Mouse (Mus musculus): ENCODE data around the gene Ralb. TPM values are rescaled to one million over a fixed set of nuclear protein-coding genes. Genes with fewer than 3 reads are reported as not detected.

Ralb gene
- polyA plus RNA-seq, 1 experiment from 2014 or later, result 96.8 TPM

GRCm38 (mm10) chr1:119544611-119545155 is 40.1 kb upstream of the Ralb start:
- no peak overlapping the region for H3K9ac ChIP-seq (ENCODE audit: low read depth, low read length)
- no peak for DNase-seq (ENCODE audit: low spot score)
- 79% methylated on average over 5 of the region's 5 CpGs for WGBS

DNA sequence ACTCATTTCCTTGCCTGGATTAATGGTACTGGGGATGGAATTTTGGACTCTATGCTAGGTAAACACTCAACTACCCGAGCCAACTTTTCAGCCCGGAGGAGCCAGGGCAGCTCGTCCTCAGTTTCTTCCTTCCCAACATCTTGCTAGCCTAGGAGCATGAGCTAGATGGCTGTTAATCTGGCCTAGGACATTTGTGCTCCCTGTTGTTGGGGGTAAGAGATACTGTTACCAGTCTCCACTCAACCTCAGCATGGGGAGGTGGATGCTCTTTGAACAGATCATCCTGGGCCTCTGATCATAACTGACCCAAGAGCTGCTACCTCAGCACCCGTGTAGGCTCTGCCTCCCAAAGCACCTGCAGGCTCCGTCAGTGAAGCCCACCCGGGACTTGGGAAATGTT is 38.7 kb upstream of the Ralb start:
- Histone ChIP-seq H3K27me3 (replicated peaks; ENCODE audit: control insufficient read depth, insufficient read depth, low read length) (no peaks in the 10 kb centered on the region), H3K9ac (ENCODE audit: low read depth, low read length) (no peak overlapping the region), H3K4me1 (ENCODE audit: control insufficient read depth, insufficient read depth, low read length) (no peaks in the 10 kb centered on the region), H3K27ac (replicated peaks; ENCODE audit: low read depth, low read length) (no peak overlapping the region), H3K4me2 (ENCODE audit: low read depth, low read length) (no peak overlapping the region), H3K4me3 (ENCODE audit: low read depth, low read length) (no peak overlapping the region), H3K36me3 (ENCODE audit: control insufficient read depth, insufficient read depth, low read length) (no peaks in the 10 kb centered on the region), H3K9me3 (ENCODE audit: control insufficient read depth, low read length) (no peaks in the 10 kb centered on the region)
- DNase-seq (ENCODE audit: low spot score) (no peak), ATAC-seq (ENCODE audit: low read depth) (no peak)
- whole genome bisulfite sequencing, result 93% methylated on average over 6 of the region's 6 CpGs

More at GRCm38 (mm10) chr1:119544611-119545155, 40.1 kb upstream of the Ralb start:
- no peak for ATAC-seq (ENCODE audit: low read depth)
- H3K4me2 ChIP-seq (ENCODE audit: low read depth, low read length), result no peak overlapping the region
- no peaks in the 10 kb centered on the region for H3K27me3 ChIP-seq (replicated peaks; ENCODE audit: control insufficient read depth, insufficient read depth, low read length)
- no peaks in the 10 kb centered on the region for H3K4me1 ChIP-seq (ENCODE audit: control insufficient read depth, insufficient read depth, low read length)
- H3K27ac ChIP-seq (replicated peaks; ENCODE audit: low read depth, low read length), result no peak overlapping the region
- H3K4me3 ChIP-seq (ENCODE audit: low read depth, low read length), result no peak overlapping the region
- no peaks in the 10 kb centered on the region for H3K36me3 ChIP-seq (ENCODE audit: control insufficient read depth, insufficient read depth, low read length)
- H3K9me3 ChIP-seq (ENCODE audit: control insufficient read depth, low read length), result no peaks in the 10 kb centered on the region

DNA sequence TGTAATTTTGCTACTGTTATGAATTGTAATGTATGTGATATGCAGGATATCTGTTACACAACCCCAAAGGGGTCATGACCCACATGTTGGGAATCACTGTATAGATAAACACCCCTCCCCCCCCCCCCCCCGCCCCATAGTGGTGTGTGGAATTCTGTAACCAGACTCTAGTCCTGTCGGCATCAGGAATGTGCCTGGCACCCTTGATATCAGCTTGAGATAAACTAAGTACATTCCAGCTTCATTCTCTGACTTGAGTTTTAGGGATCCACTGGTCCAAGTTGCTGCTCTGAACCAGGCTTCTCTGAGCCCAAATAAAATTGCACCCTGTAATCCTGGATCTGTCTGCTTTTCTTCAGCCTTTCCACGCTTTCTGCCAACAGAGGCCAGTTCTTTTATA is 37.0 kb upstream of the Ralb start:
- no peaks in the 10 kb centered on the region for H3K9me3 ChIP-seq (ENCODE audit: control insufficient read depth, low read length)
- peak; percentile 42 for ATAC-seq (ENCODE audit: low read depth)
- no peaks in the 10 kb centered on the region for H3K27me3 ChIP-seq (replicated peaks; ENCODE audit: control insufficient read depth, insufficient read depth, low read length)
- no peak overlapping the region for H3K27ac ChIP-seq (replicated peaks; ENCODE audit: low read depth, low read length)
- no peaks in the 10 kb centered on the region for H3K36me3 ChIP-seq (ENCODE audit: control insufficient read depth, insufficient read depth, low read length)
- 39% methylated on average over 3 of the region's 3 CpGs for WGBS
- DNase-seq (ENCODE audit: low spot score), result peak; percentile 27
- no peak overlapping the region for H3K4me3 ChIP-seq (ENCODE audit: low read depth, low read length)
- no peak overlapping the region for H3K9ac ChIP-seq (ENCODE audit: low read depth, low read length)
- H3K4me2 ChIP-seq (ENCODE audit: low read depth, low read length), result no peak overlapping the region
- no peaks in the 10 kb centered on the region for H3K4me1 ChIP-seq (ENCODE audit: control insufficient read depth, insufficient read depth, low read length)

DNA sequence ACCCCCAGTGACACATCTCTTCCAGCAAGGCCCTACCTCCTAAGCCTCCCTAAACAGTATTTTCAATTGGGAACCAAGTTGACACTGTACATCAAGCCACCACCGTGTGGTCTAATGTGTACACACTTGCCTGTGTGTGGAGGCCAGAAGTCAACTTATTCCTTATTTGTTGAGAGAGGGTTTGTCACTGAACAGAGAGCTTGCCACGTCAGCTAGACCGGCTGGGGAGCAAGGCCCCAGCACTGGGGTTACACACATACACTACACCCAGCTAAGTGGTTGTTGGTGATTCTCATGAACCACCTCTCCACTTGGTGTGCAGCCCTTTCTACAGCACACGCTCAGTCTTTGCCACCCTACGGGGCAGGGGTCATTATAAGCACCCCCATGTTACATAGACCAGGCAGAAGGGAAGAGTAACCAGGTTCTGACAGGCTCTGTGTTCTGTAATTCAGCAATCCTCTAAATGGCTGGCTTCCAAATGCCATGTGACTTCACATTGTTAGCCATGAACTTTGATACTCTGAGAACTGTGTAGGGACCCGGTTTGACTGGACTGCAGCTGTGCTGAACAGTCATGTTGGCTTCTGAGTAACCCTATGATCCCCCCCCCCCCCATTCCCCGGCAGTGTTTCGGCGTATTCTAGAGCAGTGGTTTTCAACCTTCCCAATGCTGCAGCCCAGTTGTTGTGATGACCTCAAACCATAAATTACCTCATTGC is 36.4 kb upstream of the Ralb start:
- H3K27ac ChIP-seq (replicated peaks; ENCODE audit: low read depth, low read length), result no peak overlapping the region
- no peaks in the 10 kb centered on the region for H3K36me3 ChIP-seq (ENCODE audit: control insufficient read depth, insufficient read depth, low read length)
- no peak overlapping the region for H3K4me3 ChIP-seq (ENCODE audit: low read depth, low read length)
- 70% methylated on average over 9 of the region's 9 CpGs for WGBS
- DNase-seq (ENCODE audit: low spot score) (peak; percentile 85), ATAC-seq (ENCODE audit: low read depth) (peak; percentile 89)
- no peak overlapping the region for H3K4me2 ChIP-seq (ENCODE audit: low read depth, low read length)
- no peaks in the 10 kb centered on the region for H3K9me3 ChIP-seq (ENCODE audit: control insufficient read depth, low read length)
- no peaks in the 10 kb centered on the region for H3K27me3 ChIP-seq (replicated peaks; ENCODE audit: control insufficient read depth, insufficient read depth, low read length)
- H3K4me1 ChIP-seq (ENCODE audit: control insufficient read depth, insufficient read depth, low read length), result no peaks in the 10 kb centered on the region
- no peak overlapping the region for H3K9ac ChIP-seq (ENCODE audit: low read depth, low read length)

- Histone ChIP-seq H3K4me1 (ENCODE audit: control insufficient read depth, insufficient read depth, low read length) (no peaks in the 10 kb centered on the region), H3K36me3 (ENCODE audit: control insufficient read depth, insufficient read depth, low read length) (no peaks in the 10 kb centered on the region), H3K27ac (replicated peaks; ENCODE audit: low read depth, low read length) (no peak overlapping the region), H3K9ac (ENCODE audit: low read depth, low read length) (no peak overlapping the region), H3K9me3 (ENCODE audit: control insufficient read depth, low read length) (no peaks in the 10 kb centered on the region), H3K27me3 (replicated peaks; ENCODE audit: control insufficient read depth, insufficient read depth, low read length) (no peaks in the 10 kb centered on the region), H3K4me2 (ENCODE audit: low read depth, low read length) (no peak overlapping the region), H3K4me3 (ENCODE audit: low read depth, low read length) (no peak overlapping the region)
- ATAC-seq (ENCODE audit: low read depth) (no peak), DNase-seq (ENCODE audit: low spot score) (no peak)
- WGBS, result 62% methylated on average over 2 of the region's 2 CpGs
Measured at GRCm38 (mm10) chr1:119539252-119539651, 34.7 kb upstream of the Ralb start.

DNA sequence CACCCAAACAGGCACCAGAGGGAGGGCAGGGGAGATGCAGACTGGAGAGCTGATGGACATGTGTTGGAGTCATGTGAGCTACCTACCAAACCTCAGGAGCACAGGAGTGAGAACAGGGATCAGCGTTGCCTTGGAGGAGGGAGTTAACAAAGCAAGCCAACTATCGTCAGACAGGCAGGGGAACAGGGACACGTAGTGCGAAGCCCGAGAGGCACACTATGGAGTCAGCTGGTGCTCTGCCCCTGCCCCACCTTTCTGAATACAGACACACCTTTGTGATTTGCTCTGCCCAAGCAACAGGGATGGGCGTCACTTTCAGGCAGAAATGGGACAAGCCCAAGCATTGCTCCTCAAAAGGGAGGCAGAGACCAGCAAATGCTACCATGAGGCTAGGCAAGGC is 33.1 kb upstream of the Ralb start:
- 81% methylated on average over 6 of the region's 6 CpGs for WGBS
- no peak overlapping the region for H3K4me2 ChIP-seq (ENCODE audit: low read depth, low read length)

GRCm38 (mm10) chr1:119536122-119536521 is 31.5 kb upstream of the Ralb start:
- DNase-seq (ENCODE audit: low spot score) (no peak), ATAC-seq (ENCODE audit: low read depth) (no peak)
- H3K4me1 ChIP-seq (ENCODE audit: control insufficient read depth, insufficient read depth, low read length), result no peaks in the 10 kb centered on the region
- no peak overlapping the region for H3K4me2 ChIP-seq (ENCODE audit: low read depth, low read length)
- H3K27ac ChIP-seq (replicated peaks; ENCODE audit: low read depth, low read length), result no peak overlapping the region
- H3K4me3 ChIP-seq (ENCODE audit: low read depth, low read length), result no peak overlapping the region
- no peaks in the 10 kb centered on the region for H3K27me3 ChIP-seq (replicated peaks; ENCODE audit: control insufficient read depth, insufficient read depth, low read length)
- H3K9ac ChIP-seq (ENCODE audit: low read depth, low read length), result no peak overlapping the region
- 72% methylated on average over 2 of the region's 2 CpGs for WGBS
- H3K9me3 ChIP-seq (ENCODE audit: control insufficient read depth, low read length), result no peaks in the 10 kb centered on the region
- no peaks in the 10 kb centered on the region for H3K36me3 ChIP-seq (ENCODE audit: control insufficient read depth, insufficient read depth, low read length)

More for the DNA sequence above, 33.1 kb upstream of the Ralb start:
- Histone ChIP-seq H3K27ac (replicated peaks; ENCODE audit: low read depth, low read length) (no peak overlapping the region), H3K9ac (ENCODE audit: low read depth, low read length) (no peak overlapping the region), H3K4me1 (ENCODE audit: control insufficient read depth, insufficient read depth, low read length) (no peaks in the 10 kb centered on the region), H3K27me3 (replicated peaks; ENCODE audit: control insufficient read depth, insufficient read depth, low read length) (no peaks in the 10 kb centered on the region), H3K36me3 (ENCODE audit: control insufficient read depth, insufficient read depth, low read length) (no peaks in the 10 kb centered on the region), H3K4me3 (ENCODE audit: low read depth, low read length) (no peak overlapping the region), H3K9me3 (ENCODE audit: control insufficient read depth, low read length) (no peaks in the 10 kb centered on the region)
- ATAC-seq (ENCODE audit: low read depth), result no peak
- DNase-seq (ENCODE audit: low spot score), result no peak

DNA sequence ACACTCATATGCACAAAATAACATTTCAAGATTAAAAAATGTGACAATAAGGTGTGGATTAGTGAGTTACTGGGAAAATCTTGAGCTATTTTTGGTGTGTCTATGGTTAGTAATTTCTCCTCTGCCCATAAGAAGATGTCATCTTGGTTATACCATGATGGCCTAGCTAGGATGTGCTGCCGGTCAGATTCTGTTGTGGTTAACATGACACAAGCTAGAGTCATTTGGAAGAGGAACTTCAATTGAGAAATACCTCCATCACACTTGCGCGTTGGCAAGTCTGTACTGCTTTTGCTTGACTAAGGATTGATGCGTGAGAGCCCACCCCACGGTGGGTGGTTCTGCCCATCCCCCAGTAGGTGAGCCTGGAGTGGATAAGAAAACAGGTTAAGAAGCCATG is 29.7 kb upstream of the Ralb start:
- H3K27me3 ChIP-seq (replicated peaks; ENCODE audit: control insufficient read depth, insufficient read depth, low read length), result no peaks in the 10 kb centered on the region
- no peak overlapping the region for H3K27ac ChIP-seq (replicated peaks; ENCODE audit: low read depth, low read length)
- H3K9me3 ChIP-seq (ENCODE audit: control insufficient read depth, low read length), result no peaks in the 10 kb centered on the region
- peaks cover 2% of the 10 kb centered on the region; the same call in 1 of the 2 replicates for H3K36me3 ChIP-seq (ENCODE audit: control insufficient read depth, insufficient read depth, low read length)
- DNase-seq (ENCODE audit: low spot score) (no peak), ATAC-seq (ENCODE audit: low read depth) (no peak)
- H3K4me1 ChIP-seq (ENCODE audit: control insufficient read depth, insufficient read depth, low read length), result no peaks in the 10 kb centered on the region
- H3K4me3 ChIP-seq (ENCODE audit: low read depth, low read length), result no peak overlapping the region
- H3K9ac ChIP-seq (ENCODE audit: low read depth, low read length), result no peak overlapping the region
- H3K4me2 ChIP-seq (ENCODE audit: low read depth, low read length), result no peak overlapping the region
- WGBS, result 96% methylated on average over 5 of the region's 5 CpGs

Data from embryonic facial prominence, embryonic 14.5 days (tissue).